Mouse (Mus musculus) ES-E14 (cell line): ENCODE measurements at regions not wholly inside any gene's neighbourhood (a gene's known extent, or its start where the extent isn't known, plus 50 kb on each side); places are given as distances from the start of the nearest gene placed in this dataset.

Experiments used
- DNase-seq: peaks from one replicate; pipeline ENCODE4 v3.0.0-alpha.2; 2013; ENCODE audit warnings: low read depth, low spot score
- H3K27ac ChIP-seq: 2 replicates; pipeline ENCODE4 v1.5.1; 2012; ENCODE audit warnings: low read depth, mild to moderate bottlenecking, low read length, moderate library complexity, mixed read lengths; ENCODE audit not compliant: poor library complexity, insufficient read depth, severe bottlenecking
- H3K36me3 ChIP-seq: 2 replicates; pipeline ENCODE4 v1.6.1; 2012; ENCODE audit warnings: mild to moderate bottlenecking, low read length, moderate library complexity, mixed read lengths; ENCODE audit not compliant: control insufficient read depth, poor library complexity, insufficient read depth, severe bottlenecking
- H3K4me1 ChIP-seq, 2 experiments: fragments of 150-350 bp in 1 of 2; sonication (generic) in 1 of 2; 2 replicates each; pipeline ENCODE4 v1.6.1; 2012; ENCODE audit warnings: low read length in 2 of 2, mild to moderate bottlenecking in 1 of 2, mixed read lengths in 1 of 2; ENCODE audit not compliant: control insufficient read depth in 2 of 2, insufficient read depth in 2 of 2, poor library complexity in 1 of 2
- H3K4me3 ChIP-seq, 2 experiments: fragments of 150-350 bp in 1 of 2; sonication (generic) in 1 of 2; 2 replicates each; pipeline ENCODE4 v1.5.1; 2012; ENCODE audit warnings: low read length in 2 of 2, low read depth in 1 of 2, mild to moderate bottlenecking in 1 of 2, mixed read lengths in 1 of 2; ENCODE audit not compliant: insufficient read depth in 1 of 2, poor library complexity in 1 of 2, severe bottlenecking in 1 of 2
- H3K9ac ChIP-seq: 2 replicates; pipeline ENCODE4 v1.6.1; 2012; ENCODE audit warnings: low read depth, mild to moderate bottlenecking, low read length, mixed read lengths; ENCODE audit not compliant: poor library complexity, insufficient read depth, severe bottlenecking
- H3K9me3 ChIP-seq: fragments of 150-350 bp; sonication (generic); 2 replicates; pipeline ENCODE4 v1.6.1; 2012; ENCODE audit warnings: low read depth, mild to moderate bottlenecking, low read length; ENCODE audit not compliant: control insufficient read depth, insufficient read depth
- CHD2 ChIP-seq: IDR thresholded peaks from 2 replicates; pipeline ENCODE4 v1.6.1; 2014; ENCODE audit warnings: mild to moderate bottlenecking, low read depth, low read length, inconsistent platforms
- HCFC1 ChIP-seq: IDR thresholded peaks from 2 replicates; pipeline ENCODE4 v1.6.1; 2012; ENCODE audit warnings: low read length, inconsistent platforms, borderline replicate concordance; ENCODE audit not compliant: insufficient read depth
- MAFK ChIP-seq: IDR thresholded peaks from 2 replicates; pipeline ENCODE4 v1.6.1; 2014; ENCODE audit warnings: mild to moderate bottlenecking, low read depth, low read length, inconsistent platforms; ENCODE audit not compliant: insufficient read depth
- ZC3H11A ChIP-seq: IDR thresholded peaks from 2 replicates; pipeline ENCODE4 v1.6.1; 2012; ENCODE audit warnings: low read depth, mild to moderate bottlenecking, inconsistent platforms, low read length, borderline replicate concordance
- ZNF384 ChIP-seq: IDR thresholded peaks from 2 replicates; pipeline ENCODE4 v1.6.1; 2012; ENCODE audit warnings: low read depth, low read length, inconsistent platforms
- in situ Hi-C, 2 experiments: fragments of 600-800 bp; cut with MboI; formaldehyde crosslinking; loops; one replicate each; pipeline ENCODE4 v1.15.1; 2025; ENCODE audit warnings: low sequenced_read_pairs in 2 of 2, inconsistent platforms in 1 of 2; ENCODE audit not compliant: unreplicated experiment in 2 of 2

- no peak overlapping the region for H3K9ac ChIP-seq
- H3K36me3 ChIP-seq = no peaks in the 10 kb centered on the region
- no peaks in the 10 kb centered on the region for H3K9me3 ChIP-seq
- H3K27ac ChIP-seq = no peak overlapping the region
- in situ Hi-C loops = loop anchor here in 1 of 2 experiments (25.0 kb wide), 2 partner anchors 87 to 212 kb away; partner anchors contain the start of genes Foxp3, Gpkow, Magix and Ppp1r3f
- no peak for DNase-seq
- H3K4me3 ChIP-seq = no peak overlapping the region
- no peak for TF ChIP-seq CHD2
- H3K4me1 ChIP-seq = no peaks in the 10 kb centered on the region
Observed at GRCm38 (mm10) chrX:7474831-7475230, 98.6 kb upstream of the Foxp3 start.

- TF ChIP-seq ZNF384 (no peak), CHD2 (no peak), ZC3H11A (no peak), HCFC1 (no peak), MAFK (no peak)
- Histone ChIP-seq H3K36me3 (no peaks in the 10 kb centered on the region), H3K9ac (no peak overlapping the region), H3K4me3 (no peak overlapping the region), H3K9me3 (no peaks in the 10 kb centered on the region), H3K4me1 (no peaks in the 10 kb centered on the region), H3K27ac (no peak overlapping the region)
- in situ Hi-C loops = loop anchor here in 1 of 2 experiments (25.0 kb wide), 2 partner anchors 88 to 213 kb away; partner anchors contain the start of genes Foxp3, Gpkow, Magix and Ppp1r3f
- DNase-seq = peak; percentile 19
Observed at GRCm38 (mm10) chrX:7473814-7474213, 98.2 kb upstream of the Usp27x start.

- H3K27ac ChIP-seq = no peak overlapping the region
- no peak overlapping the region for H3K9ac ChIP-seq
- no peaks in the 10 kb centered on the region for H3K4me1 ChIP-seq
- in situ Hi-C loops = loop anchor here in 1 of 2 experiments (25.0 kb wide), 2 partner anchors 92 to 218 kb away; partner anchors contain the start of genes Foxp3, Gpkow, Magix and Ppp1r3f
- no peak for DNase-seq
- H3K4me3 ChIP-seq = no peak overlapping the region
- H3K36me3 ChIP-seq = no peaks in the 10 kb centered on the region
- TF ChIP-seq HCFC1 (no peak), ZC3H11A (no peak), CHD2 (no peak), MAFK (no peak), ZNF384 (no peak)
- no peaks in the 10 kb centered on the region for H3K9me3 ChIP-seq
Observed at GRCm38 (mm10) chrX:7469801-7470200, 94.2 kb upstream of the Usp27x start.

GRCm38 (mm10) chrX:7467985-7468384, 92.4 kb upstream of the Usp27x start:
- Histone ChIP-seq H3K4me3 (no peak overlapping the region), H3K9ac (no peak overlapping the region), H3K36me3 (no peaks in the 10 kb centered on the region), H3K9me3 (no peaks in the 10 kb centered on the region), H3K27ac (no peak overlapping the region), H3K4me1 (no peaks in the 10 kb centered on the region)
- no peak for TF ChIP-seq ZC3H11A
- TF ChIP-seq ZNF384 = peak; percentile 91
- TF ChIP-seq HCFC1 = no peak
- in situ Hi-C loops = loop anchor here in 1 of 2 experiments (25.0 kb wide), 2 partner anchors 94 to 219 kb away; partner anchors contain the start of genes Foxp3, Gpkow, Magix and Ppp1r3f
- no peak for DNase-seq

GRCm38 (mm10) chrX:7456851-7457250, 81.2 kb upstream of the Usp27x start:
- H3K27ac ChIP-seq = no peak overlapping the region
- no peak overlapping the region for H3K4me3 ChIP-seq
- no peak for DNase-seq
- no peak overlapping the region for H3K9ac ChIP-seq
- in situ Hi-C loops = loop anchor here in 1 of 2 experiments (25.0 kb wide), 2 partner anchors 105 to 230 kb away; partner anchors contain the start of genes Foxp3, Gpkow, Magix and Ppp1r3f
- no peaks in the 10 kb centered on the region for H3K36me3 ChIP-seq
- no peaks in the 10 kb centered on the region for H3K9me3 ChIP-seq
- no peaks in the 10 kb centered on the region for H3K4me1 ChIP-seq
- no peak for TF ChIP-seq HCFC1
- TF ChIP-seq CHD2 = no peak
- TF ChIP-seq ZC3H11A = no peak
- no peak for TF ChIP-seq MAFK
- TF ChIP-seq ZNF384 = no peak
